Mouse (Mus musculus) neutrophil, adult 5-6 weeks (primary cell): ENCODE measurements around the gene Bdkrb1. TPM values are rescaled to one million over a fixed set of nuclear protein-coding genes. Genes with fewer than 3 reads are reported as not detected.

Experiments
- total RNA-seq: library from RNA; stranded (forward); fragments of 200-1000 nt; gene quantifications from 2 replicates; pipeline ENCODE4 v1.2.3, GENCODE M21; 2017

The Bdkrb1 gene
- total RNA-seq, 1 experiment from 2014 or later: not detected

Other genes starting within 250 kb of the Bdkrb1 start
- 0.25 TPM in 1 of 2 replicates, not detected in the other for gene D430019H16Rik, start 149.2 kb upstream of the Bdkrb1 start, total RNA-seq
- not detected in 2 replicates for gene Bdkrb2, start 39.9 kb upstream of the Bdkrb1 start, total RNA-seq
- gene Gskip, start 81.7 kb downstream of the Bdkrb1 start, total RNA-seq: 17.0 and 17.1 TPM in 2 replicates
- 32.5 and 36.0 TPM in 2 replicates for gene Atg2b, start 82.1 kb downstream of the Bdkrb1 start, total RNA-seq
- gene Ak7, start 102.9 kb downstream of the Bdkrb1 start, total RNA-seq: 0.12 and 0.25 TPM in 2 replicates
- gene Papola, start 181.6 kb downstream of the Bdkrb1 start, total RNA-seq: 213 and 226 TPM in 2 replicates